Mouse (Mus musculus) heart, embryonic 10.5 days (tissue): ENCODE data around the gene Zscan26. TPM values are rescaled to one million over a fixed set of nuclear protein-coding genes. Genes with fewer than 3 reads are reported as not detected.
"Not testable (repeated sequence)": the region's sequence is repeated elsewhere in the genome, so short reads cannot be mapped to it uniquely, and the experiment has no call there.

Source experiments
- DNase-seq: peaks from one replicate; pipeline ENCODE4 v3.0.0-alpha.2; 2017; ENCODE audit warnings: low spot score
- H3K27ac ChIP-seq: fragments of 300-500 bp; sonication (generic); 2 replicates; pipeline ENCODE4 v1.5.1; 2016; ENCODE audit warnings: mild to moderate bottlenecking
- H3K27me3 ChIP-seq: fragments of 300-500 bp; sonication (generic); 2 replicates; pipeline ENCODE4 v1.6.1; 2016; ENCODE audit warnings: mild to moderate bottlenecking; ENCODE audit not compliant: poor library complexity, insufficient read depth, severe bottlenecking
- H3K36me3 ChIP-seq: fragments of 300-500 bp; sonication (generic); 2 replicates; pipeline ENCODE4 v1.6.1; 2016; ENCODE audit warnings: mild to moderate bottlenecking, moderate library complexity
- H3K4me1 ChIP-seq: fragments of 300-500 bp; sonication (generic); 2 replicates; pipeline ENCODE4 v1.6.1; 2016; ENCODE audit warnings: mild to moderate bottlenecking
- H3K4me3 ChIP-seq: fragments of 300-500 bp; sonication (generic); 2 replicates; pipeline ENCODE4 v1.5.1; 2016; ENCODE audit warnings: mild to moderate bottlenecking, moderate library complexity
- H3K9me3 ChIP-seq: fragments of 300-500 bp; sonication (generic); 2 replicates; pipeline ENCODE4 v1.6.1; 2016; ENCODE audit warnings: mild to moderate bottlenecking, moderate library complexity
- WGBS: fragments of 180-500 bp; shearing (Covaris S2); methylation state at CpG from one replicate; pipeline ENCODE4 v1.1.7; 2016; 5-methylcytosine and 5-hydroxymethylcytosine counted together
- polyA plus RNA-seq: library from polyadenylated mRNA; unstranded; fragments of >200 nt; fragmentation: Nextera tagmentation; extraction: Ambion mirVana; gene quantifications from 2 replicates; pipeline ENCODE4 v1.2.1, GENCODE M21; 2016

Zscan26 gene
- polyA plus RNA-seq, result 22.7 and 27.5 TPM in 2 replicates

DNA sequence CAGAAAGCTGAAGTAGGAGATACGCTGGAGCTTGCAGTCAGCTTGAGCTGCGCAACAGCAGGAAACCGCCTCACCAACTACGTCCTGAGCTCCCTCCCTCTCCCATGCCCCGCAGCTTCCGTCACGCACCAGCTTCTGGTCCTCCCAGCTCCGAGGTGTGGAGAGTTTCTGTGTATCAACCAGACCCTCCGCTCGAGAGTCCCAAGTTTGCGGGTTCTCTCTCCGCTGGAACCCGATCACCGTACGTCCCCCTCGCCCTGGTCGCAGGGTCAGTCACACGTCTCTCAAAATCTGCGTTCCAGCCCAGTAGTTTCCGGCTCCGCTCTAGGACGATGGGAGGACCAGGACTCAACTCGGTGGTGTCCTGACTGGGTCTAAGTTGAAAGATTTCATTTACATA is at the start of gene Zscan26:
Zscan26 (minus strand) TSS at position 282 of the 400 bp plus-strand sequence.
- no peaks in the 10 kb centered on the region for H3K27me3 ChIP-seq
- H3K9me3 ChIP-seq, result no peaks in the 10 kb centered on the region
- peak; percentile 92 for DNase-seq
- H3K4me3 ChIP-seq, result peak within 1 kb of the TSS; percentile 83
- H3K27ac ChIP-seq, result peak within 1 kb of the TSS; percentile 92
- H3K36me3 ChIP-seq, result peaks cover 13% of the 10 kb centered on the region; the same call in 1 of the 2 replicates
- under 1% methylated on average over 23 of the region's 23 CpGs for WGBS
- H3K4me1 ChIP-seq, result peaks cover 16% of the 10 kb centered on the region

GRCm38 (mm10) chr13:21502296-21502695 is 48.8 kb upstream of the Zscan26 start:
- Histone ChIP-seq H3K36me3 (no peaks in the 10 kb centered on the region), H3K4me3 (no peak overlapping the region), H3K27me3 (no peaks in the 10 kb centered on the region), H3K9me3 (no peaks in the 10 kb centered on the region), H3K27ac (no peak overlapping the region), H3K4me1 (0 out of 2 replicates have a peak, but pooled peaks cover 3% of the 10 kb centered on the region)
- DNase-seq, result no peak
- WGBS, result 84% methylated on average over 5 of the region's 5 CpGs

GRCm38 (mm10) chr13:21501182-21501581 is 47.7 kb upstream of the Zscan26 start, which contains the start of gene Gm11273:
Gene Gm11273, minus strand, starts transcription at chr13:21501418.
- not testable (repeated sequence) for H3K9me3 ChIP-seq, DNase-seq, H3K4me3 ChIP-seq, H3K27me3 ChIP-seq, H3K36me3 ChIP-seq, H3K27ac ChIP-seq, H3K4me1 ChIP-seq
- 90% methylated on average over 17 of the region's 17 CpGs for WGBS

DNA sequence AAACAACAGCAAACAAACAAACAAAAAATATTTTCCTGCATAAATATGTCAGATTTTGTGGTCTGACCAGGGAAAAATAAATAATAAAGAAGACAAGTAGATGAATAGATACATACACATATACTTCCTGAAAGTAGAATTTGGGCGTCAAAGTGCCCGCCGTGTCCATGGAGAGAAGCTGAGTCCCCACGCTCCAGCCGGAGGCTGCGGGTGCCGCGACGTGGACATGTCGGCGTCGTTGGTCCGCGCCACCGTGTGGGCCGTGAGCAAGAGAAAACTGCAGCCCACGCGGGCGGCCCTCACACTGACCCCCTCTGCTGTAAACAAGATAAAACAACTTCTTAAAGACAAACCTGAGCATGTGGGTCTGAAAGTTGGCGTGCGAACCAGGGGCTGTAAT is 41.5 kb upstream of the Zscan26 start, which contains the start of gene AK157302:
AK157302 (plus strand) TSS at position 144 of the 400 bp plus-strand sequence.
- H3K4me3 ChIP-seq, result no peak within 1 kb of the TSS
- H3K4me1 ChIP-seq, result no peaks in the 10 kb centered on the region
- H3K27me3 ChIP-seq, result no peaks in the 10 kb centered on the region
- H3K36me3 ChIP-seq, result no peaks in the 10 kb centered on the region
- DNase-seq, result no peak
- WGBS, result 92% methylated on average over 21 of the region's 21 CpGs
- no peak within 1 kb of the TSS for H3K27ac ChIP-seq
- no peaks in the 10 kb centered on the region for H3K9me3 ChIP-seq

- no peaks in the 10 kb centered on the region for H3K4me1 ChIP-seq
- no peak for DNase-seq
- no peaks in the 10 kb centered on the region for H3K36me3 ChIP-seq
- 86% methylated on average over 5 of the region's 5 CpGs for WGBS
- H3K27me3 ChIP-seq, result no peaks in the 10 kb centered on the region
- H3K4me3 ChIP-seq, result no peak overlapping the region
- no peak overlapping the region for H3K27ac ChIP-seq
- H3K9me3 ChIP-seq, result no peaks in the 10 kb centered on the region
These were observed 39.3 kb upstream of the Zscan26 start for GRCm38 (mm10) chr13:21492847-21493246.

GRCm38 (mm10) chr13:21486881-21487280 is 33.4 kb upstream of the Zscan26 start:
- no peak for DNase-seq
- H3K27ac ChIP-seq, result no peak overlapping the region
- H3K4me1 ChIP-seq, result no peaks in the 10 kb centered on the region
- H3K4me3 ChIP-seq, result no peak overlapping the region
- H3K9me3 ChIP-seq, result no peaks in the 10 kb centered on the region
- H3K27me3 ChIP-seq, result no peaks in the 10 kb centered on the region
- H3K36me3 ChIP-seq, result peaks cover 8% of the 10 kb centered on the region
- 81% methylated on average over 1 of the region's 1 CpGs for WGBS

- not testable (repeated sequence) for H3K9me3 ChIP-seq, H3K4me1 ChIP-seq, H3K36me3 ChIP-seq, H3K27me3 ChIP-seq
- peak within 1 kb of the TSS; percentile 84 for H3K27ac ChIP-seq
- DNase-seq, result peak; percentile 78
- WGBS, result 5% methylated on average over 27 of the region's 31 CpGs
- peak within 1 kb of the TSS; percentile 71 for H3K4me3 ChIP-seq
These were observed 25.5 kb upstream of the Zscan26 start, which contains the start of the genes Zkscan4 and Gm10065 for GRCm38 (mm10) chr13:21478759-21479670. Gene Zkscan4, plus strand, starts transcription at chr13:21478907. Gene Gm10065, minus strand, starts transcription at chr13:21479441.

- DNase-seq, result no peak
- H3K4me3 ChIP-seq, result no peak overlapping the region
- WGBS, result 21% methylated on average over 4 of the region's 4 CpGs
- H3K27me3 ChIP-seq, result no peaks in the 10 kb centered on the region
- H3K4me1 ChIP-seq, result peaks cover 5% of the 10 kb centered on the region; the same call in 1 of the 2 replicates
- no peaks in the 10 kb centered on the region for H3K9me3 ChIP-seq
- H3K27ac ChIP-seq, result no peak overlapping the region
- no peaks in the 10 kb centered on the region for H3K36me3 ChIP-seq
These were observed 18.9 kb upstream of the Zscan26 start for GRCm38 (mm10) chr13:21472427-21472826.

GRCm38 (mm10) chr13:21469097-21469496 is 15.6 kb upstream of the Zscan26 start:
- no peak overlapping the region for H3K27ac ChIP-seq
- 8% methylated on average over 9 of the region's 9 CpGs for WGBS
- H3K27me3 ChIP-seq, result no peaks in the 10 kb centered on the region
- DNase-seq, result no peak
- H3K9me3 ChIP-seq, result no peaks in the 10 kb centered on the region
- H3K4me1 ChIP-seq, result peaks cover 5% of the 10 kb centered on the region; the same call in 1 of the 2 replicates
- H3K36me3 ChIP-seq, result no peaks in the 10 kb centered on the region
- H3K4me3 ChIP-seq, result peak overlapping the region; percentile 75

DNA sequence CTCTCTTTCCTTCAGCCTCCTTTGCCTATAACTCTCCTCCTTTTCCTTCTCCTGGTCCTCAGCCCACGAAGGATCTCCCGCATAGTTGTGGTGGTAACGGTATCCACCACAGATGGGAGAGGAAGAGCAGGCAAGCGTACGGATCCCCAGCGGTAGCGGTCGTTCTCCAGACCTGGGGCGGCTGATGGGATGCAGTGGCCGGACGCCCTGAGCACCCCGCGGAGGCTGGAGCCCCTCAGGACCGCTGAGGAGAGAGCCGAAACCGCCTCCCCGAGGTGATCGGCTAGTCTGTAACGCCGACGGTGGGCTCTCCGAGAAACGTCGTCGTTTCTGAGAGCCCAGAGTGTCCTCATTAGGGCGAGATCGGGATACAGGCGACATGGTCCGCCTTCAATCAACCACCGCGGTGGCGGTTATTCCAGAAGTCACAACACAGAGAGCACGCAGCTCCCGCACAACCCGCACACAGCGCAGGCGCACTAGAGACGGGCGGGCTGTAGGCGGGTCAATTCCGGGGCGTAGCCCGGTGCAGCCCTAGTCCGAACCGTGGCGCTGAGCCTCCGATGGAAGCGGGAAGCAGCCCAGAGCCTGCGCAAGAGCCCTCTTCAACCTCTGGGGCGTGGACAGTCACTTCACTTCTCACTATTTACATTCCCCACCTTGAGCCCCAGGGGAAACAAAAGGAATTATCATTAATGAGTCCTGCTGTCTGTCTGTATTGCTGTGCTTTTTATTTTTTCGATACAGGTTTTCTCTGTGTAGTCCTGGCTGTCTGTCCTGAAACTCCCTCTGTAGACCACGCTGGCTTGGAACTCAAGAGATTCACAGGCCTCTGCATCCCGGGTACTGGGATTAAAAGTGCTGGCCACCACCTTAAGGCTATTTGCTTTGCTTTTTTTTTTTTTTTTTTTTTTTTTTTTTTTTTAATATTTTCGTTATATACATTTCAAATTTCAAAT is 14.8 kb upstream of the Zscan26 start, which contains the start of gene Nkapl:
Nkapl (minus strand) TSS at position 449 of the 959 bp plus-strand sequence.
- Histone ChIP-seq H3K27ac (peak within 1 kb of the TSS; percentile 93), H3K4me3 (peak within 1 kb of the TSS; percentile 75), H3K4me1 (peaks cover 5% of the 10 kb centered on the region; the same call in 1 of the 2 replicates), H3K36me3 (no peaks in the 10 kb centered on the region), H3K9me3 (no peaks in the 10 kb centered on the region), H3K27me3 (no peaks in the 10 kb centered on the region)
- WGBS, result 1% methylated on average over 54 of the region's 54 CpGs
- DNase-seq, result peak; percentile 95

GRCm38 (mm10) chr13:21467336-21467735 is 13.8 kb upstream of the Zscan26 start:
- WGBS, result 84% methylated on average over 10 of the region's 10 CpGs
- Histone ChIP-seq H3K4me1 (peaks cover 5% of the 10 kb centered on the region; the same call in 1 of the 2 replicates), H3K27ac (no peak overlapping the region), H3K9me3 (no peaks in the 10 kb centered on the region), H3K27me3 (no peaks in the 10 kb centered on the region), H3K36me3 (no peaks in the 10 kb centered on the region), H3K4me3 (0 out of 2 replicates have a peak overlapping the region, but pooled peaks have one; percentile 75)
- DNase-seq, result peak; percentile 53

DNA sequence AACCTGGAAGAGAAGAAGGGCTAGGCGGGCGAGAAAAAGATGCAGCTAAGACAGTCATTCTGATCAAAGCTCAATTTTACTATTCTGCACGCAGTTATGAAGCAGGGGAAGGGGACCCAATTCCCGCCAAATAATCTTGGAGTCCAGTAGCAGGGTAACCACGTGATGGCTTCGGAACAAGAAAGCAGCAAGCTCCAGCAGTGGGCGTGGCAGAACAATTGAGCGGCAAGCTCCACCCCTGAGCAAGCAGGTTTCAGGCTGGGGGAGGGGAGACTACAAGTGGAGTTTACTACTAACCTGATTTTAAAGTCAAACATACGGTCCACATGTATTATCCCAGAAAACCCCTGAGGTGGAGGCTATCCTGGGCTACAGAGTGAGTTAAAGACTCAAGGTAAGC is 9.0 kb upstream of the Zscan26 start:
- H3K9me3 ChIP-seq, H3K36me3 ChIP-seq, H3K4me1 ChIP-seq, H3K27me3 ChIP-seq, H3K4me3 ChIP-seq, H3K27ac ChIP-seq: not testable (repeated sequence)
- 53% methylated on average over 9 of the region's 9 CpGs for WGBS
- DNase-seq, result peak; percentile 60
